Mouse (Mus musculus) regulatory T cell (primary cell): Measurements from ENCODE around the gene Akr1b7.

Experiments
- in situ Hi-C: fragments of 300-600 bp; cut with MboI, MseI; formaldehyde crosslinking; loops from one replicate; pipeline ENCODE4 v1.15.1; 2025; ENCODE audit warnings: high pct_unique_total_duplicates

Gene Akr1b7

GRCm38 (mm10) chr6:34439006-34439405 lies 26.9 kb downstream of the Akr1b7 start:
- in situ Hi-C loops: no loop called here

- in situ Hi-C loops: no loop called here
Observed at GRCm38 (mm10) chr6:34441556-34442257, 29.6 kb downstream of the Akr1b7 start.

GRCm38 (mm10) chr6:34443791-34444190 lies 31.7 kb downstream of the Akr1b7 start:
- in situ Hi-C loops: no loop called here

DNA sequence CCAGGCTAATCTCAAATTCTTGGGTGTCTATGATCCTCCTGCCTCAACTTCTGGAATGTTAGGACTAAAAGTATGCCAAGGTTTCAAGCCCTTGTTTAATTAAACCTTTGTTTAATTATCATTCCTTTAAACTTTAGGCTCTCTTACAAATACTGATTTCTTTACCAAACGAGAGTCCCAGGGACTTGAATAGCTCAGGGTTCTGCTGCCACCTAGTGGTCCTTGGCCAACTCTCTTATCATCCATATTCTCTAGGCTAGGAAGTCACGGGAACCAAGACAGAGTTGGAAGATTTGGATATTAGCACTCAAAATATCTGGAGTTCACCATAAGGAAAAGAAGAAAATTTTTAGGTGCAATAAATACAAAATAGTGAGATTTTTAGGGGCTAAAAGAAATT lies 35.8 kb downstream of the Akr1b7 start:
- in situ Hi-C loops: loop anchor here (5.0 kb wide), 1 partner anchor 156 kb away; no protein-coding TSS in a partner anchor

- in situ Hi-C loops: loop anchor here (5.0 kb wide), 1 partner anchor 156 kb away; no protein-coding TSS in a partner anchor
Observed at GRCm38 (mm10) chr6:34448696-34449095, 36.6 kb downstream of the Akr1b7 start.

DNA sequence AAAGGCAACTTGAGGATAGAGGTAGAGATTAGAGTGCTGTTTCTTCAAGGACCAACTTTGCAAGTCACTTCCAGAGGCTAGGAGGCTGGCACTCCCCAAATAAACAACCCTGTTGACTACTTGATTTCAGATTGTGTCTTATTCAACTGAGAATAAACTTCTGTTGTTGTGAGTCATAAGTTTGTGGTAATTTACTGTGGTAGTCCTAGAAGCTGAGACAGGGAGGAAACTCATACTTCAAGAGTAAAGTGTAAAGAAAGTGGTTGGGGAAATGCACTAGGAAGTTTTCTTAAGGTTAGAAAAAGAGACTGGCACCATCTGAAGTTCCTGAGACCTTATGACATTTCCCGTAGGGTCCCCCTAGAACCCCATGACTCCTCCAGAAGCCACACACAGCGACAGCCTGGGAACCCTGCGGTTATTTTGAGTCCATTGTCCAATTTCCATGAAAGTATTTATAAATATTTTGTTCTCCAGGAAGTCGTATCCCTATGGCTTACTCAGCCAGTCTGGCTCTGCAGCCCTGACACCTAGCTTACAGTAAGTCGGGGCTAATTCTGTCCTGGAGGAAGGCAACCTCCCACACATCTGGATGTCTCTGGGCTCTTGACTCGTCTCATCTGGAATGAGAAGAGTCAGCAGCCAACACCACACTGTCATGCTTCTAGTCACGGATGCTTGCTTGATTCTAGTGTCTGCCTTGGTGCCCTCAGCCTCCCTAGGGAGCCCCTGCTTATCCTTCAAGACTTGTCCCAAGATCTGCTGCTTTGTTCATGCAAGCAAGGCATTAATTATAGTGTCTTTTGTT lies 41.0 kb downstream of the Akr1b7 start:
- in situ Hi-C loops: loop anchor here (25.0 kb wide), 1 partner anchor 1084 kb away; the partner anchor contains the start of gene Mtpn

DNA sequence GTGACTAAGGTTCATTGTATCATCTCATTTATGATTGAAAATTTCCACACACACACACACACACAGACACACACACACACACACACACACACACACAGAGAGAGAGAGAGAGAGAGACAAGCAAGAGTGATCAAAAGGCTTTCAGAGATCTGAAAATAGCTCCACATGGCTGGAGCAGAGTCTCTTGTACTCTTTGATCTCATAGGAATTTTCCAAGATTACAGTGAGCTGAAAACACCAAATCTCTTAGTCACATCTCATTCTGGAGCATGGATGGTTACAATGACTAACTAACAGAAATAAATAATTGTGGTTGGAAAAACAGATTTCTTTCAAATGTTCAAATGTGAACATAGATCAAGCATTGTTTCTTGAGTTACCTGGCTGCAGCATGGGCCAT lies 47.3 kb downstream of the Akr1b7 start:
- in situ Hi-C loops: loop anchor here (25.0 kb wide), 1 partner anchor 1078 kb away; the partner anchor contains the start of gene Mtpn

DNA sequence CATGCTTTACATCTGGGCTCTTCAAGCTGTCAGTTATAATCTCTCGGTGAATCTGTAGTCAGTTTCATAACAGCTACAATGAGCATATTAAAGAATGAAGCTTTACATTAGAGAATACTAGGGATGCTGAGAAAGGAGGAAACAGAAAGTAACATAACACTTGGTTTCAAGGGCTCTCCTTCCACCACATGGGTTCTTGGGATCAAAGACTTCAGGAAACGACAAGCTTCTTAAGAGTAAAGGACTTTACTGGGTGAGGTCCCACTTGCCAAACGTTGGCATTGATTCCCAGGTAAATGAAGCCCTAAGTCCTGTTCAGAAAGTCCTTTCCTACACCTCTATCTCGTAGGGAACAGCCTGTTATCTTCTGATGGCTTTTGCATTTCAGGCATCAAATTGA lies 48.5 kb downstream of the Akr1b7 start:
- in situ Hi-C loops: loop anchor here (25.0 kb wide), 1 partner anchor 1077 kb away; the partner anchor contains the start of gene Mtpn

DNA sequence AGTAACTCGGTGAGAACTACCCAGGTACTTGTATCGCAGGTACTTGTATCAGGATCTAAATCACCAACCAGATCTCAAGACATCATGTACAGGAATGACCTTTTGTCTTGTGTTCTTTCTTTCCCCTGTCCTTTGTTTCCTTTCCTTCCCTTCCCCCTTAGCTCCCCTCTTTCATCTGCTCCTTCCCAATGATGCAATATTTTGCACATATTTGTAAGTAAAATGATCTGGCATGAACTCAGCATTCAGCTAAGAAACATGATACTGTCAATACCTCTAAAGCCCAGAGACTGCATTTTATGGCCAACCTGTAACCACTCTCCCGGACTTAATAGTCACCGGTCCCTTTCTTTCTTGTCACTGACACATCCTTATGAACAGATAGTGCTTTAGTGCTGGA lies 51.4 kb downstream of the Akr1b7 start:
- in situ Hi-C loops: loop anchor here (25.0 kb wide), 1 partner anchor 1074 kb away; the partner anchor contains the start of gene Mtpn

DNA sequence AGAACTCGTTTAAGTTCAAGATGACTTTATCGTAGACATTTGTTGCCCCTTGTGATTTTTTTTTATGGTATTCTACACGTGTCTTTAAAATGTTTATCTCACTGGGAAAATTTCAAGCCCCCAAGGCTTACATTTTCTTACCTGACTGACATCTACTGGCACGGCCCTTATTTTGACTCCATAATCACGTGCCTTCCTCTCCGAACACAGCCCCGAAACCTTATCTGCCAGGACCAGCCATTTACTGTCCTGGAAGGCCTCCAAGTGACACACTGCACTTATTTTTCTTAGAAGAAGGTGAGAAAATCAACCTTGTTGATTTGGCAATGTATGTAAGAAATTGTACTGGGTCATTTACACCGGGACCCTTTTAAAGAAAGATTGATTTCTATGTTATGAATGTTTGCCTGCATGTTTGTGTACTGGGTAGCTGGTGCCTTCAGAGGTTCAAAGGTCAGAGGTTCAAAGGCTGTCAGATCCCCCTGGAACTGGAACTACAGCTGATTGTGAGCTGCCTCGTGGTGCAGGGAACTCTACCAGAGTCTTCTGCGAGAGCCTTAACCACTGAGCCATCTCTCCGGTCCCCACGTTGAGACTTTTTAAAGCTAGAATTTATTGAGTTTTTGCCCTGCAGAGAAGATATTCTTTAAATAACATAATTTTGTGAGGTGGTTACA lies 59.4 kb downstream of the Akr1b7 start:
- in situ Hi-C loops: loop anchor here (25.0 kb wide), 1 partner anchor 1066 kb away; the partner anchor contains the start of gene Mtpn
